Mouse (Mus musculus): ENCODE results near the gene Gpr107.

Gpr107 gene

DNA sequence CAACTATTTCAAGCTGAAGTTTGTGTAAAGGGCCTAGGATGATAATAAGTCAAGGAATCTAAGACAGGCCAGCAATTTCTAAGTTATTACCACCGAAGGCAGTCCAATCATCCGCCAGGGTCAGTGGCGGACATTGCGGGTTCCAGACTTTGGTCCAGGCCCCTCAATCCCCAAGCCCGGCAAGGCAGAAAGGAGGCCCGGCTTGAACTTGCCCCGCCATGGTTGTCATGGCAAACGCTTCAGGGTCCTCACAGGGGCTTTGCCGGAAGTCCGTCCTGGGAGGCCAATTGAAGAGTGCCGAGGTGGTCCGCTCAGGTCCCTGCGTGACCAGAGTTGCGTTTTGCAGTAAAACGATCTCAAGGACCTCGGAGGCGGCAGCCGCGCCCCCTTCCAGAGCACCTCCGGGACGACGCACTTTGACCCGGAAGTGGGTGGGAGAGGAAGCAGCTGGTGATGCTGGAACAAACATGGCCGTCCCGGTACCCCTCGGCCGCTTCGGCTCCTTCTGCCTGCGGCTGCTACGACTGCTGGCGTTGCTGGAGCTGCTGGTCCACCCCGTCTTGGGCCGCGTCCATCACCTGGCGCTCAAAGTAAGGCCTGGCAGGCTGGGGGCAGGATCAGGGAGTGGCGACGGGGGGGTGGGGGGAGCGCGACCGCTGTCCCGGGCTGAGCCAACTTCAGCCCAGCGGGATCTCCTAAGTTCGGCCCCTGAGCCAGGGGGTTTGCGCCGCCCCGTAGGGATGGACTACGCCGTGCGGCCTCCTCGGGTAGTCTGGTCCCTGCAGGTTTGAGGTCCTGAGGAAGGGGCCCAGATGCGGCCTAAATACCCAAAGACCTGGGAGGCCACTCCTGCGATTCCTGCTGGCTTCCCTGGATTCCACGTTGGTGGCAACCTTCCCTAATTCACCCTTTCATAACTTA is at the start of gene Gpr107:
Gpr107 (plus strand) TSS at position 425 of the 921 bp plus-strand sequence.
- DNase-seq (ENCODE audit: low read depth, low spot score), result peak; percentile 71

DNA sequence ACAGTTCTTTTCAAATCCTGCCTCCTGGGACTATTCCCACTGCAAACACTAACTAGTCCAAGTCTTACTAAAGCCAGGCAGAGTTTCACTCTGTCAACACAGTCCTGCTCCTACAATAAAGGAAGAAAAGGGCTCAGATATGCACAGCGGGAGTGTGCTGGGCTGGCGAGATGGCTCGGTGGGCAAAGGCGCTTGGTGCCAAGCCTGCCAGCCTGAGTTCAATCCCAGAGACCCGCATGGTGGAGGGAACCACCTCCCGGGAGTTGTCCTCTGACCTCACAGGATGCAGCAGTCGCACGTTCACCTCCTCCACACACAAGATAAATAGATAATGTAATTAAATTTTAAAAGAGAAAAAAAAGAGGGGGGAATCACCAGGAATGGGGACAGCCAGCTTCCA is 48.8 kb upstream of the Gpr107 start:
- no peak for DNase-seq (ENCODE audit: low read depth, low spot score)

DNA sequence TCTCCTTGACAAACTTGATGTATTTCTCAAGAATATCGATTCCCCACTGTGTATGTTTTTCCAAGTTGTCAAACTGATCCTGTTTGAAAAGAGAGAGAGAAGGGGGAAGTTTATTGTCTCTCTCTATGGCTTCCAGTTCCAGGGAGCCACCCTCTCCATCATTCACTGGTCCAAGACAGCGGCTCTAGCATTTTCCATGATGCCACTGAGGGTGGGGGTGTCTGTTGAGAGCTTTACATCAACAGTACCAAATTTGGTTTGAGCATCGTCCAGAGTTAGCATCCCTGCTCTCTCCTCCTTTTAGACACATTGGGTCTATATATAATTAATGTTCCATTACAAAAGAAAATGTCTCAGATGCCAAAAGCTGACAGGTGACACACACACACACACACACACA is 46.8 kb upstream of the Gpr107 start:
- DNase-seq (ENCODE audit: low read depth, low spot score), result no peak

DNA sequence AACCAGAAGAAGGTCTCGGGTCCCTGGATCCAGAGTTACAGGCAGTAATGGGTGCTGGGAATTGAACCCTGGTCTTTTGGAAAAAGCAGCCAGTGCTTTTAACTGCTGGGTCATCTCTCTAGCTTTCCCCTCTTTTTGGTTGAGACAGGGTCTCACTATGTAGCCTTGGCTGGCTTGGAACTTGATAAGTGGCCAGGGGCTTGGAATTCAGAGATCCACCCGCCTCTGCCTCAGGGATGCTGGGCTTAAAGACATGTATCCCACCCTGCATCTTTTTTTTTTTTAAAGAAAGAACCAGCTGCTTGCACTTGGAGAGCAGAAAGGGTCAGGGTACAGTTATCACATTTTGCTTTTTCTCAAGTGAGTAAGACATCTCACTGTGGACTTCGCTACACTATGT is 46.1 kb upstream of the Gpr107 start:
- no peak for DNase-seq (ENCODE audit: low read depth, low spot score)

- no peak for DNase-seq (ENCODE audit: low read depth, low spot score)
Measured at GRCm38 (mm10) chr2:31106621-31107320, 45.3 kb upstream of the Gpr107 start.

- no peak for DNase-seq (ENCODE audit: low read depth, low spot score)
Measured at GRCm38 (mm10) chr2:31108186-31108585, 43.9 kb upstream of the Gpr107 start.

GRCm38 (mm10) chr2:31109960-31110548 is 42.1 kb upstream of the Gpr107 start:
- DNase-seq (ENCODE audit: low read depth, low spot score), result no peak

GRCm38 (mm10) chr2:31111685-31112084 is 40.4 kb upstream of the Gpr107 start:
- DNase-seq (ENCODE audit: low read depth, low spot score), result no peak

- DNase-seq (ENCODE audit: low read depth, low spot score), result no peak
Measured at GRCm38 (mm10) chr2:31114205-31114604, 37.9 kb upstream of the Gpr107 start.

DNA sequence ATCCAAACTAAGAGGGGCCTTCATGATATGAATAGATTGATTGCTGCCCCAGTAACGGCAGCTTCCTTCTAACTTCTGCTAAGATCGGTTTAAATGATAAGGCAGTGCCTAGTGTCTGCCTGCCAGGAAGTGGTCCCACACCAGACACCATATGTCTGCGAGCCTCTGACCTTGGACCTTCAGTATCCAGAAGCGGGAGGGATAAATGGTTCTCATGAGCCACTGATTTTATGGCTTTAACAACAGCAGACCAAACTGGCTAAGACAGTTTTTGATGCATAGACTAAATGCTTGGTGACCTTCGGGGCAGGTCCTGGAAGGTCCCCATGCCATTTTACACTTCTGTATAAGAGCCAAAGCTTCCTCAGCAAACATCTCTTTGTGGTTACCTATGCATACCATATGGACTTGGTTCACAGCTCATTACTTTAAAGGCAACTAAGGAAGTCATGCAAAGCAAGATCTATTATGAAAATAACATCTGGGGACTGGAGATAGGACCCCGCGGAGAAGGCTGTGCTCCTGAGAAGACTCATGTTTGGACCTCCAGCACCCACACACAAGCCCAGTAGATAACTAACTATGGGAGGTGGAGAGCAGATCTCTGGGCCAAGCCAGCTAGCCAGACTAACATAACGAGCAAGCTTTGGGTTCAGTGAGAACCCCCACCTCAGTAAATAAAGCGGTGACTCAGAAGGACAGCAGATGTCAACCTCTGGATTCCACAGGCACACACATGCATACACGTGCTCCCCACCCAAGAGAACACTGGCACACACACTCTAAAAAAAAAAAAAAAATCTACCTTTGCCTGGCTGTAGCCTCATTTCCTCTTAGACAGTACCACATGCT is 36.8 kb upstream of the Gpr107 start:
- DNase-seq (ENCODE audit: low read depth, low spot score), result no peak

- DNase-seq (ENCODE audit: low read depth, low spot score), result no peak
Measured at GRCm38 (mm10) chr2:31115943-31116731, 36.0 kb upstream of the Gpr107 start.

DNA sequence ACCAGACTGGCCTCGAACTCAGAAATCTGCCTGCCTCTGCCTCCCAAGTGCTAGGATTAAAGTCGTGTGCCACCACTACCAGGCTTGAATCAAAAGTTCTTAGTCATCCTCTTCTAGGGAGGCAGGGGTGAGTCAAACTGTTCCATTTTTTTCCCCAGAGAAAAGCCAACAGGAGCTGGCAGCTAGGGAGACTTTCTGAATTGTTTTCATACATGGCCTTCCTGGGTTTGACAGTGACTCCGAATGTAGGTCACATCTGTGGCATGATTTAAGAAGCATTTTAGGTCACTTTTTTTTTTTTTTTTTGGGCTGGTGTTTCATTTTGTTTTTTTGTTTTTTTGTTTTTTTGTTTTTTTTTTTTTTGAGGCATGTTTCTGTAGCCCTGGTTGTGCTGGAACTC is 33.9 kb upstream of the Gpr107 start:
- DNase-seq (ENCODE audit: low read depth, low spot score), result no peak

- DNase-seq (ENCODE audit: low read depth, low spot score), result no peak
Measured at GRCm38 (mm10) chr2:31118639-31119380, 33.3 kb upstream of the Gpr107 start.

DNA sequence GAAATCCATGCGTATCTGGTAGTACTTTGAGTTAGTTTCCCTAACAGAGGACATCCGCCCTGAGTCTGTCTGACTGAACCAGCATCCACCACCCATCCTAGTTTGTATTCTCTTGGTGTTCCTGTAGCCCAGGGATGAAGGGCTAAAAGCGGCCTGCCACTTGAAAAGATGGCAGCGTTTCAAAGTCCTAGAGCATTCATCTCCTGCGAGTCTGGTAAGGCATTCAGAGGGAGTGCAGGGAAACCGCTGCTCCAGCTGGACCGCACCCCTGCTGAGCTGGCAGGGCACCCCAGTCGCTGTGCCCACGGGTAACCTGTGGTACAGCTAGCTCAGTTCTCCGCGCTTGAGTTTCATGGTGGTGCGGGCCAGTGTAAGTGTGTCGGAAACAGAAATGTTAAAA is 32.3 kb upstream of the Gpr107 start:
- no peak for DNase-seq (ENCODE audit: low read depth, low spot score)

- DNase-seq (ENCODE audit: low read depth, low spot score), result no peak
Measured at GRCm38 (mm10) chr2:31121131-31121693, 30.9 kb upstream of the Gpr107 start.

- DNase-seq (ENCODE audit: low read depth, low spot score), result no peak
Measured at GRCm38 (mm10) chr2:31122806-31123205, 29.3 kb upstream of the Gpr107 start.

DNA sequence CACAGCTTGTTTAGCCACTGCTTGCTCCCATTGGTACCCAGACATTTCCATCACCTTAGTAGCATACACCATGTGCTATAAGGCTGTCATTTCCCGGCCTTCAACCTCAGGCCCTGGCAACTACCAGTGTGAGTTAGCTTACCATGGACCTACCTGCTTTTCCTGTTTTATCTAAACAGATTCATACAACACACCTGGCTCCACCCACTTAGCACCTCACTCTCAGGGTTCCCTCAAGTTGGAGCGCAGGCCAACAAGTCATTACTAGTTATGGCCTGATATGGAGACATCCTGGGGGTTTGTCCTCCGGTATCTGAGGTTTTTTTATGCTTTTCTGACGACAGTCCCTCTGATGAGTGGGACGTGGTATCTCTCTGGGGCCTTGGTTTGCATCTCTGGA is 28.6 kb upstream of the Gpr107 start:
- DNase-seq (ENCODE audit: low read depth, low spot score), result no peak

- DNase-seq (ENCODE audit: low read depth, low spot score), result no peak
Measured at GRCm38 (mm10) chr2:31124694-31125093, 27.4 kb upstream of the Gpr107 start.

DNA sequence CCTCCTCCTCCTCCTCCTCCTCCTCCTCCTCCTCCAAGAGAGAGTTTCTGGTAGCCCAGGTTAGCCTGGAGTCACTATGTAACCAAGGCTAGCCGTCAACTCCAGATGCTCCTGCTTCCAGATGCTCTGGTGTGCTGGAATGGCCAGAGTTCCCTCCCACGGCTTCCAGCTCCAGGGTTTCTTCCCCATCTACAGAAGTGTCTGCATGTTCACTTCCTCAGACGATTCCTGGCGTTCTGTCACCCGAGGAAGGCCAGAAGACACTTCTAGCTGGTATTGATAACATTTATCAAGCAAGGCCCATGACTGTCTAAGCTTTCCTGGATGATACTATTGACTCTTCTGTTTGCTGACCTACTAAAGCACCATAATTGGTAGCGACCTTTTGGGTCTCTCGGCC is 27.0 kb upstream of the Gpr107 start:
- no peak for DNase-seq (ENCODE audit: low read depth, low spot score)

GRCm38 (mm10) chr2:31126048-31126447 is 26.1 kb upstream of the Gpr107 start:
- no peak for DNase-seq (ENCODE audit: low read depth, low spot score)
